Comparison of ENCODE assay signal across 8 mouse cellular contexts in genomic region chrX:73967177-73968075, GRCm38 (mm10). TPM values are rescaled to one million over a fixed set of nuclear protein-coding genes. Genes with fewer than 3 reads are reported as not detected.
DNase-seq lines count a peak whose midpoint lies in the region; ATAC-seq and TF ChIP-seq lines count a peak whose summit lies in the region.

No protein-coding gene starts in this region.

- peak overlapping the region; percentile 65 for H3K9ac ChIP-seq in kidney, embryonic 15.5 days
- peak overlapping the region; percentile 98 for H3K9ac ChIP-seq in liver, adult 2 months (ENCODE audit: low read depth, low read length)

- DNase-seq in A20 (ENCODE audit: low read depth, low spot score), result peak; percentile 94
- peak; percentile 95 for DNase-seq in heart, embryonic 10.5 days (ENCODE audit: low spot score)
- DNase-seq in liver, adult 2 months (ENCODE audit: extremely low read depth, low read depth, low spot score), result peak; percentile 79
- peak; percentile 92 for DNase-seq in splenic B cell, adult 2 months (ENCODE audit: low read depth, low spot score)

- no peak for TF ChIP-seq CTCF in bone marrow macrophage, adult 2 months (IDR thresholded peaks at IDR 0.05; ENCODE audit: low read depth, low read length)
- no peak for TF ChIP-seq CTCF in embryonic fibroblast, embryonic 13.5 days (IDR thresholded peaks at IDR 0.05; ENCODE audit: borderline replicate concordance, insufficient read depth, low read length)
- TF ChIP-seq CTCF in liver, adult 2 months (IDR thresholded peaks at IDR 0.05; ENCODE audit: low read depth, low read length), result no peak

- H3K9me3 ChIP-seq in heart, embryonic 10.5 days, result no peaks in the 10 kb centered on the region
- no peaks in the 10 kb centered on the region for H3K9me3 ChIP-seq in kidney, embryonic 15.5 days (replicated peaks)

- peaks cover 20% of the 10 kb centered on the region; the same call in 1 of the 2 replicates for H3K27me3 ChIP-seq in heart, embryonic 10.5 days (ENCODE audit: insufficient read depth, poor library complexity, severe bottlenecking)
- peaks cover 7% of the 10 kb centered on the region for H3K27me3 ChIP-seq in kidney, embryonic 15.5 days
- H3K27me3 ChIP-seq in liver, adult 2 months (ENCODE audit: control insufficient read depth, insufficient read depth, low read length), result no peaks in the 10 kb centered on the region
- H3K27me3 ChIP-seq in myocyte (ENCODE audit: control insufficient read depth, insufficient read depth, insufficient read length), result no peaks in the 10 kb centered on the region
- H3K27me3 ChIP-seq in splenic B cell, adult 2 months (ENCODE audit: control insufficient read depth, insufficient read depth, low read length, poor library complexity, severe bottlenecking), result no peaks in the 10 kb centered on the region

- WGBS in heart, embryonic 10.5 days, result 11% methylated on average over 60 of the region's 60 CpGs
- 16% methylated on average over 59 of the region's 60 CpGs for WGBS in kidney, embryonic 15.5 days
- 0% methylated on average over 59 of the region's 60 CpGs for WGBS in liver, adult 2 months

- peak overlapping the region; percentile 57 for H3K4me2 ChIP-seq in kidney, embryonic 15.5 days
- H3K4me2 ChIP-seq in myocyte (ENCODE audit: low read depth), result peak overlapping the region; percentile 87

- peak overlapping the region; percentile 99 for H3K27ac ChIP-seq in bone marrow macrophage, adult 2 months (ENCODE audit: insufficient read depth, low read depth, low read length)
- H3K27ac ChIP-seq in embryonic fibroblast, embryonic 13.5 days (ENCODE audit: insufficient read depth, low read length), result peak overlapping the region; percentile 98
- peak overlapping the region; percentile 96 for H3K27ac ChIP-seq in heart, embryonic 10.5 days
- peak overlapping the region; percentile 99 for H3K27ac ChIP-seq in kidney, embryonic 15.5 days
- H3K27ac ChIP-seq in liver, adult 2 months (replicated peaks; ENCODE audit: insufficient read depth, low read depth, low read length), result peak overlapping the region; percentile 88

- H3K36me3 ChIP-seq in heart, embryonic 10.5 days, result peaks cover 8% of the 10 kb centered on the region; the same call in 1 of the 2 replicates
- H3K36me3 ChIP-seq in kidney, embryonic 15.5 days, result peaks cover 3% of the 10 kb centered on the region; the same call in 1 of the 2 replicates
- no peaks in the 10 kb centered on the region for H3K36me3 ChIP-seq in liver, adult 2 months (ENCODE audit: control insufficient read depth, insufficient read depth, low read length)
- H3K36me3 ChIP-seq in myocyte (ENCODE audit: control insufficient read depth, insufficient read depth), result no peaks in the 10 kb centered on the region
- no peaks in the 10 kb centered on the region for H3K36me3 ChIP-seq in splenic B cell, adult 2 months (ENCODE audit: control insufficient read depth, insufficient read depth, low read length, poor library complexity, severe bottlenecking)

- H3K79me2 ChIP-seq in liver, adult 2 months (ENCODE audit: control insufficient read depth, insufficient read depth, low read length), result peaks cover 2% of the 10 kb centered on the region; the same call in 1 of the 2 replicates
- H3K79me2 ChIP-seq in myocyte (ENCODE audit: control insufficient read depth, insufficient read depth), result peaks cover 37% of the 10 kb centered on the region

- TF ChIP-seq POLR2A in bone marrow macrophage, adult 2 months (IDR thresholded peaks at IDR 0.05; ENCODE audit: borderline replicate concordance, low read depth, low read length), result no peak
- TF ChIP-seq POLR2A in embryonic fibroblast, embryonic 13.5 days (IDR thresholded peaks at IDR 0.05; ENCODE audit: low read depth, low read length), result peak; percentile 53
- TF ChIP-seq POLR2A in liver, adult 2 months (IDR thresholded peaks at IDR 0.05; ENCODE audit: extremely low read depth, insufficient read depth, low read length), result peak; percentile 68; the same call in 1 of the 2 replicates
- TF ChIP-seq POLR2A in myocyte (IDR thresholded peaks at IDR 0.05; ENCODE audit: insufficient read length, low read depth), result peak; percentile 81

- H3K4me3 ChIP-seq in bone marrow macrophage, adult 2 months (ENCODE audit: insufficient read depth, low read length), result peak overlapping the region; percentile 94
- peak overlapping the region; percentile 88 for H3K4me3 ChIP-seq in embryonic fibroblast, embryonic 13.5 days (ENCODE audit: insufficient read depth, low read length)
- peak overlapping the region; percentile 71 for H3K4me3 ChIP-seq in heart, embryonic 10.5 days
- H3K4me3 ChIP-seq in kidney, embryonic 15.5 days (replicated peaks), result peak overlapping the region; percentile 73
- peak overlapping the region; percentile 88 for H3K4me3 ChIP-seq in liver, adult 2 months (ENCODE audit: insufficient read depth, low read depth, low read length)
- peak overlapping the region; percentile 89 for H3K4me3 ChIP-seq in myocyte

- peak; percentile 90 for ATAC-seq in kidney, embryonic 15.5 days (replicated peaks; ENCODE audit: low FRiP score)

- peaks cover 10% of the 10 kb centered on the region for H3K4me1 ChIP-seq in bone marrow macrophage, adult 2 months (ENCODE audit: control insufficient read depth, insufficient read depth, low read length)
- H3K4me1 ChIP-seq in embryonic fibroblast, embryonic 13.5 days (ENCODE audit: control insufficient read depth, insufficient read depth, low read length), result no peaks in the 10 kb centered on the region; the same call in 1 of the 2 replicates
- H3K4me1 ChIP-seq in heart, embryonic 10.5 days, result peaks cover 9% of the 10 kb centered on the region; the same call in 1 of the 2 replicates
- peaks cover 13% of the 10 kb centered on the region for H3K4me1 ChIP-seq in kidney, embryonic 15.5 days
- H3K4me1 ChIP-seq in liver, adult 2 months (ENCODE audit: control insufficient read depth, insufficient read depth, low read length), result peaks cover 4% of the 10 kb centered on the region

- peak overlapping the region; percentile 43 for H3ac ChIP-seq in myocyte (ENCODE audit: control insufficient read depth, insufficient read length)

TF ChIP-seq in myocyte, 11 proteins besides CTCF, POLR2A, EP300 and RAD21 (continues in another document):
- TF ChIP-seq TCF12 (IDR thresholded peaks at IDR 0.05; ENCODE audit: insufficient read depth, poor library complexity, severe bottlenecking) (no peak), TCF3 (IDR thresholded peaks at IDR 0.05; ENCODE audit: insufficient read length, low read depth) (no peak), MYOG (IDR thresholded peaks at IDR 0.05; ENCODE audit: control insufficient read depth in 1 of 3, insufficient read depth in 1 of 3, insufficient read length in 2 of 3, low read depth in 2 of 3) (no peak), POLR2AphosphoS2 (IDR thresholded peaks at IDR 0.05; ENCODE audit: insufficient read length, low read depth) (no peak), MAX (IDR thresholded peaks at IDR 0.05; ENCODE audit: low read depth) (no peak)

RNA-seq across cellular contexts. Expression of gene Hcfc1, which starts 1.3 kb away (rescaled TPM):
- polyA plus RNA-seq in bone marrow macrophage, adult 2 months (2012; ENCODE audit: insufficient read depth, insufficient read length, missing spikeins), result 37.1 and 39.9 TPM in 2 replicates
- 61.4 and 65.6 TPM in 2 replicates for polyA plus RNA-seq in embryonic fibroblast, embryonic 13.5 days (2011; ENCODE audit: insufficient read length, low read depth, missing spikeins)
- polyA plus RNA-seq in heart, embryonic 10.5 days (2016; fragmentation: Nextera tagmentation; extraction: Ambion mirVana), result 49.5 and 56.8 TPM in 2 replicates
- polyA plus RNA-seq in kidney, embryonic 15.5 days (2015; fragmentation: Nextera tagmentation; extraction: Ambion mirVana), result 58.1 and 60.5 TPM in 2 replicates
- total RNA-seq in liver, adult 2 months (2014; rRNA removed), result 8.9 and 13.6 TPM in 2 replicates
- polyA plus RNA-seq in liver, adult 2 months (2012; rRNA removed), result 16.5 and 21.6 TPM in 2 replicates
- polyA plus RNA-seq in myocyte (2012; fragmentation: generic; extraction: Trizol), result 38.1 TPM

RNA-seq across cellular contexts. Expression of gene Renbp, which starts 36.8 kb away (rescaled TPM):
- 162 and 175 TPM in 2 replicates for polyA plus RNA-seq in bone marrow macrophage, adult 2 months (2012; ENCODE audit: insufficient read depth, insufficient read length, missing spikeins)
- polyA plus RNA-seq in embryonic fibroblast, embryonic 13.5 days (2011; ENCODE audit: insufficient read length, low read depth, missing spikeins), result 31.4 and 42.9 TPM in 2 replicates
- polyA plus RNA-seq in heart, embryonic 10.5 days (2016; fragmentation: Nextera tagmentation; extraction: Ambion mirVana), result 43.1 and 58.2 TPM in 2 replicates
- 41.9 and 54.5 TPM in 2 replicates for polyA plus RNA-seq in kidney, embryonic 15.5 days (2015; fragmentation: Nextera tagmentation; extraction: Ambion mirVana)
- 4.1 and 8.5 TPM in 2 replicates for total RNA-seq in liver, adult 2 months (2014; rRNA removed)
- 2.1 and 2.9 TPM in 2 replicates for polyA plus RNA-seq in liver, adult 2 months (2012; rRNA removed)
- 103 TPM for polyA plus RNA-seq in myocyte (2012; fragmentation: generic; extraction: Trizol)

RNA-seq across cellular contexts. Expression of gene Naa10, which starts 45.7 kb away (rescaled TPM):
- polyA plus RNA-seq in bone marrow macrophage, adult 2 months (2012; ENCODE audit: insufficient read depth, insufficient read length, missing spikeins), result 29.6 and 34.5 TPM in 2 replicates
- 42.7 and 45.4 TPM in 2 replicates for polyA plus RNA-seq in embryonic fibroblast, embryonic 13.5 days (2011; ENCODE audit: insufficient read length, low read depth, missing spikeins)
- polyA plus RNA-seq in heart, embryonic 10.5 days (2016; fragmentation: Nextera tagmentation; extraction: Ambion mirVana), result 124 and 146 TPM in 2 replicates
- 139 and 159 TPM in 2 replicates for polyA plus RNA-seq in kidney, embryonic 15.5 days (2015; fragmentation: Nextera tagmentation; extraction: Ambion mirVana)
- total RNA-seq in liver, adult 2 months (2014; rRNA removed), result 44.6 and 46.8 TPM in 2 replicates
- 51.7 and 55.9 TPM in 2 replicates for polyA plus RNA-seq in liver, adult 2 months (2012; rRNA removed)
- 83.1 TPM for polyA plus RNA-seq in myocyte (2012; fragmentation: generic; extraction: Trizol)

RNA-seq across cellular contexts. Expression of gene Arhgap4, which starts 45.8 kb away (rescaled TPM):
- 102 and 106 TPM in 2 replicates for polyA plus RNA-seq in bone marrow macrophage, adult 2 months (2012; ENCODE audit: insufficient read depth, insufficient read length, missing spikeins)
- 0.40 and 0.72 TPM in 2 replicates for polyA plus RNA-seq in embryonic fibroblast, embryonic 13.5 days (2011; ENCODE audit: insufficient read length, low read depth, missing spikeins)
- polyA plus RNA-seq in heart, embryonic 10.5 days (2016; fragmentation: Nextera tagmentation; extraction: Ambion mirVana), result 1.3 and 3.0 TPM in 2 replicates
- polyA plus RNA-seq in kidney, embryonic 15.5 days (2015; fragmentation: Nextera tagmentation; extraction: Ambion mirVana), result 3.7 and 4.0 TPM in 2 replicates
- 3.4 and 3.6 TPM in 2 replicates for total RNA-seq in liver, adult 2 months (2014; rRNA removed)
- polyA plus RNA-seq in liver, adult 2 months (2012; rRNA removed), result 4.8 and 8.6 TPM in 2 replicates
- 0.24 TPM for polyA plus RNA-seq in myocyte (2012; fragmentation: generic; extraction: Trizol)

RNA-seq across cellular contexts. Expression of gene Irak1, which starts 56.3 kb away (rescaled TPM):
- 66.7 and 69.6 TPM in 2 replicates for polyA plus RNA-seq in bone marrow macrophage, adult 2 months (2012; ENCODE audit: insufficient read depth, insufficient read length, missing spikeins)
- polyA plus RNA-seq in embryonic fibroblast, embryonic 13.5 days (2011; ENCODE audit: insufficient read length, low read depth, missing spikeins), result 61.2 and 68.2 TPM in 2 replicates
- polyA plus RNA-seq in heart, embryonic 10.5 days (2016; fragmentation: Nextera tagmentation; extraction: Ambion mirVana), result 59.3 and 60.8 TPM in 2 replicates
- 71.5 and 77.8 TPM in 2 replicates for polyA plus RNA-seq in kidney, embryonic 15.5 days (2015; fragmentation: Nextera tagmentation; extraction: Ambion mirVana)
- total RNA-seq in liver, adult 2 months (2014; rRNA removed), result 17.0 and 26.4 TPM in 2 replicates
- polyA plus RNA-seq in liver, adult 2 months (2012; rRNA removed), result 84.7 and 86.7 TPM in 2 replicates
- 28.6 TPM for polyA plus RNA-seq in myocyte (2012; fragmentation: generic; extraction: Trizol)

Comparison
In these comparisons a context has a peak if more than half of its experiments do, and no peak if none do; other contexts are left out.
1. Peak in every context shown above with its lines: DNase-seq, ATAC-seq, H3K4me3 ChIP-seq and H3K27ac ChIP-seq.